Mouse (Mus musculus): Measurements from ENCODE around the gene Slc2a4. TPM values are rescaled to one million over a fixed set of nuclear protein-coding genes. Genes with fewer than 3 reads are reported as not detected.
A peak's percentile ranks its signal among the peaks of the same experiment; 100 is the strongest.

Slc2a4 gene
- total RNA-seq (2021) = 10 to 100 TPM; 67.6 to 81.9 TPM
- long read RNA-seq, experiment 1, transcript Slc2a4-201 (11 exons, 2,524 nt) = major isoform, 24 of 55 reads
- long read RNA-seq, experiment 1, partial matches to known transcripts = 23 of 55 reads
- long read RNA-seq, experiment 1, other reads (novel, unspliced or antisense) = 4 of 55 reads
- long read RNA-seq, experiment 2, transcript Slc2a4-201 (11 exons, 2,524 nt) = major isoform, 24 of 46 reads
- long read RNA-seq, experiment 2, partial matches to known transcripts = 9 of 46 reads
- long read RNA-seq, experiment 2, other reads (novel, unspliced or antisense) = 11 of 46 reads

DNA sequence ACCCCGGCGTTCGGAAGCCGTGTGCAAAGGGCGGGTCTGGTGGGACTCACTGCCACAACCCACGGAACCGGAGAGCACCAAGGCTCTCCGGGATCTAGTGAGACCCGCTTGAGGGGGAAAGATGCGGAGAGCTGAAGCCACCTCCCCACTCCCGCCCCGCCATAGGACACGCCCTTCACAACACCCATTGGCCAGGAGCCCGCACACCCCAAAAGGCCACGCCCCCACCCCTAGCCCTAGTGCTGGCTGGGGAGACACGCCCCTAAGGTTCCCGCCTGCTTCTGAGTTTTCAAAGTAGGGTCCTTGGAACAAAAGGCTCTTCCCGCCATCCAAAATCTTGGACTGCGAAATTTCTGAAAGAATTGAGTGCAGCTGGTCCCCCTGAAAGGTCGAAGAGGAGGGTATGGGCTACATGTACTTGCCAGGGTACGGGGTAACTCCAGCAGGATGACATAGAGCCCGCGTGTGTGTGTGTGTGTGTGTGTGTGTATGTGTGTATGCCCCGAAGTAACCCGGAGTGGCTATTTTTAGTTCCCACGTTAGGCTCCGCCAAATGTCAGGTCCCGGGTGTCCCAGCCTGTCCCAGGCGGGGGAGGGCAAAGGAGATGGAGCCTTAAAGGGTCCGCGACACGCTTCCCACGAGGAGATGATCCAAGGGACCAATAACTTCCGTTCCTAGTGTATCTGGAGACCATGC lies at the start of gene Slc2a4:
TSS of gene Slc2a4 (minus strand) at position 123 of the 697 bp plus-strand sequence.
- DNase-seq = peak; percentile 97

DNA sequence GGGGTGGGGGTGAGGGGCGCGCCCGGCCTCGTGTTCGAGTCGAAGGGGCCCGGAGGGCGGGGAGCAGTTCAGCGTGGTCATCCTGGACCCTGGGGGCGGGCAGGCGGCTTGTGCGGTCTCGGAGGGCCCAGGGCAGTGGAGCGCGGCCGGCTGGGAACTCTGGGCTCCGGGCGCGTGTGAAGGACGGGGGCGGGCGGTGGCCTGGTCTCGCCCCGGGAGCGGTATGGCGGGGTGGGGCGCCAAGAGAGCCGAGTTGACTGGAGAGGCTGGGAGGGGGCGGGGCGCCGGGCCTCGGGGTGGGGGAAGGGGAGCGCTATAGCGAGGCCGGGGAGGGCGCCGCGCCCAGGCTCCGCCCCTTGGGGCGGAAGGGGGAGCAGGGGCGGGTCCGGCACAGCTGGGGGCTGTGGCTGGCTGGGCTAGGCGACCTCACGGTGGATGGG lies 49.1 kb upstream of the Slc2a4 start:
- peak; percentile 95 for DNase-seq

DNA sequence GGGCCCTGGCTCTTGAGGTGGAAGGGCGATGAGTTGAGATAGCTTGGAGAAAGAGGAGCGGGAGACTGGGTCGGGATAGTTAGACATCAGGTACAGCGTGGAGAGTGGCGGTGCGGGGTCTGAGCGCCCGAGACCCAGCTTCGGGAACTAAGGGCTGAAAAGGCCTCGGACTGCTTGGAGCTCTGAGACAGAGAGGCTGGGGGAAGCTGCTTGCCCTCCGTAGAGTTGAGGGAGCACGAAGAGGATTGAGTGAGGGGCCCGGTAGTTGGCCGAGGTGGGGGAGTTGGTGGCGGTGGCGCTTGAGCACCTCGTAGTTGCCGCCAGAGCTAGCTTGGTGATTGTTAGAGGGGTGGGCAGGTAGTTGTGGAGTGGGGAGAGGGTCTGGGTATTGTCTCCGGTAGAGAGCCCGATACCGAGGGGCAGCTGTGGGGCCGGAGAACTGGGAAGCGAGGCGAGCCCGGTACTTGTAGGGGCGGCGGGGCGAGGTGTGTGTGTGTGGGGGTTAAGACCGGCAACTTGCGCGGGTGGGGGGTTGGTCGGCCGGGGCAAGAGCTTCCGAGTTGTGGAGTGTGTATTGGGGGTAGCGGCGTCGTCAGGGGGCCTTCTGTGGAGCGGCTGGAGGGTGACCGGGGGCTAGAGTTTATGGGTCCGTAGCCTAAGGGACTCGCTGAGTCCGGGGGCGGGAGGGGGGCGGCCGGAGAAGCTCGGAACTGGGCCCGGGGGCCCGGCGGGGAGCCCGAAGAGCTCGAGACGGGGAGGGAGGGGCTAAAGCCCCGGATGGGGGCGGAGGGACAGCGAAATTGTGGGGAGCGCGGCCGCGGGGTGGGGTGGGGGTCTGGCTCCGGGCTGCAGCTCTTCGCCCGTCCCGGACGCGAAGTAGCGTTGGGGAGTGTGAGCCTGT lies 48.4 kb upstream of the Slc2a4 start:
- peak; percentile 79 for DNase-seq

DNA sequence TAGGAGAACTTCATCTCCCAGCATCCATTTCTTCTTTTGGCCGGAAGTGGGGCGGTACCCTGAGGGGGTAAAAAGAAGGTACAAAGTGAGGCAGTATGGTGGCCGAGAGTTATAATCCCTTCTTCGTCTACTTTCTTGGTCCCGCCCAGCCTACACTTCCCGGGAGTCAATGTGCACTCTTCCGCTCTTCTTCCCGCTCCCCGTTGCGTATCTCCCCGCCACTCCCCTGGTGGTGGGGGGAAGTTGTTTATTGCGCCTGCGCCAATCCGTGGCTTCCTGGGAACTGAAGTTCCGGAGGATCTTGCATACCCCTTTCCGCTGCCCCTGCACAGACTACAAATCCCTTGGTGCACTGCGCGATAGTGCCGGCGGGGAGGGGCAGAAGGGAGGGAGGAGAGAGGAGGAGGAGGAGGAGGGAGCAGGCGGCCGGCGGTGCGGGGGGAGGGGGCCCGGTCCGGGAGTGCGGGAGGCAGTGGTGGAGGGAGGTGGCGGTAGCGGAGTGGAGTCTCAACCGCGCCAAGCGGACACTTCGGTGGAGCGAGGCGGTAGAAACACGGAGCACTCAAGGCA lies 47.5 kb upstream of the Slc2a4 start, which contains the start of gene Phf23:
TSS of gene Phf23 (plus strand) at position 387 of the 570 bp plus-strand sequence.
- DNase-seq = peak; percentile 98

DNA sequence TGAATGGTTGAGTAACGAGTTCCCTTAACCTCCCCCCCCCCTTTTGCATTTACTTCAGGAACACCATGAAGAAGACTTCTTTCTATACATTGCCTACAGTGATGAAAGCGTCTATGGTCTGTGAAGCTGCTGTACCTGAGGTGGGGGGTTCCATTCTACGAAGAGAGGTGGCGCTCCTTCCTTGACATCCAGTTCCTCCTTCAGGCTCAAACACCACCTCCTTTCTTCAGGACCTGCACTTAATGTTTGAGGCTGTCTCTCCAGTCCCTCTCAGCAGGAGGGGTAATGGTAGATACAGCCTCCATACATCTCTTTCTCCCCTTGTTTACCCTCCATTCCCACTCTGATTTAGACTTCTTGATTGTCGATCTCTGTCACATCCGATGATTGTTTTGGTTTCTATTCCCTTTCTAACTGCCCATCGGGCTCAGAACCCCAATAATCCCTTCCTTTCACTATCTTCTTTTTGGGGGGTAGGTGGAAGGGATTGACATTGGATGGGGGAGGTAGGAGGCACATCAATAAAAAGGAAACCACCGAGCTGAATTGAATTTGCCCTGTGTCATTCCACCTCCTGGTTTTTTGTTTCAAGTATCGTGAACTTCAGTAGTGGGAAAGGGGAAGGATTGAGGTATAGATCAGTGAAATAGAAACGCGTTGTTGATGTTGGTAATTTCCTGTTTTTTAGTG lies 46.6 kb upstream of the Slc2a4 start:
- no peak for DNase-seq

DNA sequence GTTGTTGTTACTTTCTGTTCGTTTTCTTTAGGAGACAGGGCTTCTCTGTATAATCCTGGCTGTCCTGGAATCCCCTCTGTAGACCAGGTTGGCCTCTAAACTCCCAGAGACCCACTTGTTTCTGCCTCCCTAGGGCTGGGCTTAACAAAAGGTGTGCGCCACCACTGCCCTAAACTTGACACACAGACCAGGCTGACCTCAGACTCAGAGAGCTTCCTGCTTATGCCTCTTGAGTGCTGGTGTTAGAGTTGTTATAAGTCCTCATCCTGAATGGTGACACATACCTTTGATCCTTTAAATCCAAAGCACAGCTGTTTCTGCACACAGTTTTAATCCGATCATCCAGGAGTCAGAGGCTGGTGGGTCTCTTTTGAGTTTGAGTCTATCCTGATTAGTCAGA lies 44.9 kb upstream of the Slc2a4 start:
- no peak for DNase-seq

DNA sequence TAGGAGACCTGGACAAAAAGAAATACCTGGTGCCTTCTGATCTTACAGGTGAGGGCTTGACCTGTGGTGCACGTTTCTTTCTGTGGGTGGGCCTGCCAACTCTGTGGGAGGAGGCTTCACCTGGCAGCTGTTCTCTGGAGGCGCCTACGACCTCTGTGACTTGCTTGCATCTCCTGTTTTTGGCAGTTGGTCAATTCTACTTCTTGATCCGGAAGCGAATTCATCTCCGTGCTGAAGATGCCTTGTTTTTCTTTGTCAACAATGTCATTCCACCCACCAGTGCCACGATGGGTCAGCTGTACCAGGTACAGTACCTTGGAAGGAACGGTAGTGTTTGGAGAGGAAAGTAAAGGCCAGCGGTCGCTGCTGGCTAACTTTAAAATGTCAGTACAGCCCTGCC lies 44.4 kb upstream of the Slc2a4 start:
- DNase-seq = no peak

DNA sequence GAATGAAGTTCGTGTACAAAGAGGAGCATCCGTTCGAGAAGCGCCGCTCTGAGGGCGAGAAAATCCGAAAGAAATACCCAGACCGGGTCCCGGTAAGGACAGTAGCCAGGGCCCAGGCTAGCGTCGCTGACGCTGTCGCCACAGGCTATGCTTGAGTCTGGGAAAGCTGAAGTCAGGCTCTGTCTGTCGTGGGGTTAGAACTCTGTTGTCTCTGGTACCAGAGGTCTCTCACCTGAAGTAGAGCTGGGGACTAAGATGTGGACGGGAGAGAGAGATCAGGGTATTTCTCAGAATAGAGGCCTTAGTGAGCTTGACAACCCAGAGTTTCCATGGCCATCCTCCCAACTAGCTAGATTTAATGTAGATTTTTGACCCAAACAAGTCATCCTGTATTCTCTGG lies 43.7 kb upstream of the Slc2a4 start:
- DNase-seq = no peak

DNA sequence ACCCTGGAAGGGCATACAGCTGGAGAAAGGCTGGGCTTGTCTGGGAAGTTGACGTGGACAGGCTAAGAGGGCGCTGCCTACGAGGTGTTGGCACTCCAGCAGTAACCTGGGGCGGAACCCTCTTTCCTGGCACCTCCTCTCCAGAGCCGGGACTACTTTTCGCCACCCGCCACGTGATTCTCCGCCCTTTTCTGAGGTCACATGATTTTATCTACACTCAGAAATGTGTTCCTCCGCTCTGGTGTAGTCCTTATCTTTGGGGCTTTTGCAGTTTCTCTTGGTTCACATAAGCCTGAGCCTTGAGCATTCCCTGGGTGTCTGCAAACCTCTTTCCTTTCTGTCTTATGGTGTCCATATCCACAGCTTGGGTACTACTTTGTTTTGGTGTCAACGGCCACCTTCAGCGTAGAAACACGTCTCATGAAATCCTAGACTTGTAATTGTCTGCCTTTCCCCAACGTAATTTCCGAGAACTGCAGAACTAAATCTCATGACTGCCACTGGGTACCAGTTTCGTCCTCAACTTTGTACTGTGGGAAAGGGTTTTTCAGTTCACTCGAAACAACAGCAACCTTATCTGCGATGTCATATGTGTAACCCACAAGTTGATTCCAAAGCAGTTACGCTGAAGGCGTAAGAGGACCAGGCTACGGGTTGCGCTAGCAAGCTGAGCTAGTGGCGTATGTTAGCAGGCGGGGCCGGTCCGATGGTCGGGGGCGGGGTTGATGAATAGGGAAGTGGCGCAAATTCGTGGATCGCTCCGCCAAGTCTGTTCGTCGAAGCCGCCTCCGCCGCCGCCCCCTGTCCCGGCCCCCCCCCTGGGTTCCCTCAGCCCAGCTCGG lies 43.1 kb upstream of the Slc2a4 start, which contains the start of gene Gabarap:
TSS of gene Gabarap (plus strand) at position 294 of the 842 bp plus-strand sequence.
- peak; percentile 97 for DNase-seq

DNA sequence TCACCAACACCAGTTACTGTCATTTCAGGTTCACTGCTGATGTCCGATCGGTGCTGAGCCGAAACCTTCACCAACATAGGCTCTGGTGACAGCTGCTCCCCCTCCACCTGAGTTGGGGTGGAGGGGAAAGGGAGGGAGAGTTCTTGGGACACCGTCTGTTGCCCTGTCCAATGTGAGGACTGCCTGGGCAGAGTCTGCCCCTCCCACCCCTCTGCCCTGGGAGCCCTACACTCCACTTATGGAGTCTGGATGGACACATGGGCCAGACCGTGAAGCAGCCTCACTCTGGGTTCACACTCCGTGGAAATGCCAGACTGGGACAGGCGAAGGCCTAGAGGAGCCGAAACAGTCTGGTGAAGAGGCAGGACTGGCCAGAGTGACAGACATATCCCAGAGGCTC lies 42.0 kb upstream of the Slc2a4 start:
- no peak for DNase-seq

DNA sequence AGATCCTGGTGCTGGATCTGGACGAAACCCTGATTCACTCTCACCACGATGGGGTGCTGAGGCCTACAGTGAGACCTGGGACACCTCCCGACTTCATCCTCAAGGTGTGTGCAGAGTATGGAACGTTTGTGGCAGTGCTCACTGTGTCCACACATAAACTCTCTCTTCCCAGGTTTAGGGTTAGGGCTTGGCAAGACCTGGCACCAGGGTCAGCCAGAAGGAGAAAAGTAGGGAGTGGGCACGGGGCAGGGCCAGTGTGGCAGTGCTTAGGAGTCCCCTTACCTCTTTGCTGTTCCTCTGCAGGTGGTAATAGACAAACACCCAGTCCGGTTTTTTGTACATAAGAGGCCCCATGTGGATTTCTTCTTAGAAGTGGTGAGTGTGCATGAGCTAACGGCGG lies 36.4 kb upstream of the Slc2a4 start:
- DNase-seq = no peak

DNA sequence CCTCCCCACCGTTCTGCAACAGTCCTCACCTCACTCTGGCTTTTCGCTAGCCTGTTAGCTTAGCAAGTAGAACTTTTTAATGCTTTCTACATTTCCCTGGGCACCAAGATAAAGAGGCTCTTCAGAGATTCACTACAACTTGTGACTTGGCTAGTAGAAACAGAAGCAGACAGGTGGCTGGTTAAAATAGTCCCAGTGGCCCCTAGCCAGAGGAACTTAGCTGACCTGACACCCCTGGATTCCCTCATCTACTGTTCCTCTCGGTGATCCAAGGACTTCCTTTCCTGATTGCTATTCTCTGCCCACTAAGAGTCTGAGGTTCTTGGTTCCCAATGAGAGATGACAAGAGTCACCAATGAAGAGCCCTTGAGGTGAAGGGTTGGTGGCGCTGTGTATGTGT lies 35.4 kb upstream of the Slc2a4 start:
- no peak for DNase-seq

DNA sequence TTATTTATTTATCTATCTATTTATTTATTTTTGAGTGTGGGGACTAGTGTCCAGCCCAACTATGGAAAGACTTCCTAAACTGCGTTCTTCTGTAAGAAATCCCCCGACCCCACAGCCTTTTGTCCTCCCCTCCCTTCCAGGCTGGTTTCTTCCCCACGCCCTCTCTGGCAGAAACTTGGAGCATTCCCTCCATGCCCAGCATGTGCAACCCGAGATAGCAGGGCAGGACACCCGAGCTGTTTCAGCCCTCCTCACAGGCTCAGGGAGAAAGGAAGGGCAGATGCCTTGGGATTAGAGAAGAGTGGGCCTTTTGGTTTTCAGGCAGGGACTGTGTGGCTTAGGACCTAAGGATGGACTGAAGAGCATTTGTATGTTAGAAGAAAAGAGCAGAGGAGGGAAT lies 34.9 kb upstream of the Slc2a4 start:
- no peak for DNase-seq

DNA sequence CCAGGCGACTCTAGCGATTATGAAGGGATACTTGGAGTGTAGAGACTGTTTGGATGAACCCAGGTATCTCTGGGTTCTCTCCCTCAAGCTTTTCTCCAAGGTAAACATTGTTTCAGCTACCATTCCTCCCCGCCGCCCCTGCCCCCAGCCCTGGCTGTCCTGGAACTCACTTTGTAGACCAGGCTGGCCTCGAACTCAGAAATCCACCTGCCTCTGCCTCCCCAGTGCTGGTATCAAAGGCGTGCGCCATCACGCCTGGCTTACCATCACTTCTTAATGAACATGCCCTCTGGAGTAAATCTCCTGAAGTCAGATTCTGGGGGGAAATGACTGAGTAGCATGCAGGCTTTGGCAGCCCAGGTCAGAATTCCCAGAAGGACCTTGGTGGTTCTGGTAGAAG lies 34.2 kb upstream of the Slc2a4 start, which contains the start of gene Elp5:
TSS of gene Elp5 (minus strand) at position 293 of the 400 bp plus-strand sequence.
- no peak for DNase-seq

DNA sequence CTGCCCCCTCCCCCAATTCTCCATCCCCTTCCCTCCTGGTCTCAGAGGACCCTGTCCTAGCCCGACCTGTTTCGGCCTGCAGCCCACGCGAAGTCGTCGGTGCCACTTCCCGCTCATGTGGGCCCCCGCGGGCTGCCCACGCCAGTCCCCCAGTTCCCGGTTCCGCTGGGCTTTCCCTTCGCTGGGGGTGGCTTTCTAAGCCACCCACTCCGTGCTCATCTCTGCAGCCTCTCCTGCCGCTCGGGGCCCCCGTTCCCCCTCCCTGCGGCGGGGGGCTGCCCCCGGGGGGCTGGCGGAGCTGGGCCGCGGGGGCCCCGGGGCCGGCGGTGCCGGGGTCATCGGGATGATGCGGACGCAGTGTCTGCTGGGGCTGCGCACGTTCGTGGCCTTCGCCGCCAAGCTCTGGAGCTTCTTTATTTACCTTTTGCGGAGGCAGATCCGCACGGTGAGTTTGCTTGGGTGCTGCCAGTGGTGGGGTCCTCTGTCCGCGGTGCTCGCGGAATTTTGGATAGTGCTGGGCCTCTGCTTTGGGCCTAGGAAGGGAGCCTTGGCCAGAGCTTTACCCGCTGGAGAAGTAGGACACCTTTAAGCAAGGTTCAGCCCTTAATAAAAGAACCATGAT lies 33.3 kb upstream of the Slc2a4 start, which contains the start of gene Ctdnep1:
TSS of gene Ctdnep1 (plus strand) at position 16 of the 622 bp plus-strand sequence.
- DNase-seq = peak; percentile 51

DNA sequence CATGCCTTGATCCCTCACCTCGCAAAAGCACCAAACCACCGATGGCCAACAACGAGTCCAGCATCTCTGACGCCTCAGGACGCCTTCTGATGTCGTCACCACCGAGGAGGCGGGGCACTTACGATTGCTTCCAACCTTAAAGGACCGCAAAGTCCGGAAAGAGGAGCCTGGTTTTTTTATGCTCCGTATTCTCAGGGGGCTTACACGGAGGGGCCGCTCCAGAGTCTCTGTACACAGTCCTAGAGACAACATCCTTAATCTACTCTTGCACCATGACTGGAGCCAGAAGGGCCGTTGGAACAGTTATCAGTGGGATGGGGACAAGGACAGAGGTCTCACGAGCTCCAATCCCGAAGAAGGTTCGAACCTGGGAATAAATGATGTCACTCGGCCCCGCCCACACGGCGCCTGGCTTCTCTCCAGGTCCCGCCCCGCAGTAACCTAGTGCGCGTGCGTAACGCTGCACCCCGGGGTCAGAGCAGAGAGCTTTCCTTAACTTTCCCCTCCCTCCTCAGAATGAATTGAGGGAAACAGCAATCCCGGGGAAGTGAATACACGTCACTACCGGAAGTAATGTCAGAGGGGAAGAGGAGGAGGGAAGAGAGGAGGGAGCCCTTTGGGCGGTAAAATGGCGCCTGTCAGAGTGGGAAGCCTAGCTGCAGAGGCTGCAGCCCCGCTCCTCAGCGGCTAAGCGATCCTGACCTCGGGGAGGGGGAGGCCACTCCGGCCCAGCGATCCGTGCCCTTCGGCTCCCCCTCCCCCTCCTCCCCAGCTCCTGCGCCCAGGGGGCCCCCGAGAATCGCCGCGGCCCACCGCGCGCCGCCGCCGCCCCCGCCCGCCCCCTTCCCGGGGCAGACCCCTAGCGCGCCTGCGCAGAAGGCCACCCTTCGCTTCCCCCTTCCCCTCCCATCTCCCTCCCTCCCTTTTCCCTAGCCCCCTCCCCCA lies 32.5 kb upstream of the Slc2a4 start:
- peak; percentile 99 for DNase-seq

DNA sequence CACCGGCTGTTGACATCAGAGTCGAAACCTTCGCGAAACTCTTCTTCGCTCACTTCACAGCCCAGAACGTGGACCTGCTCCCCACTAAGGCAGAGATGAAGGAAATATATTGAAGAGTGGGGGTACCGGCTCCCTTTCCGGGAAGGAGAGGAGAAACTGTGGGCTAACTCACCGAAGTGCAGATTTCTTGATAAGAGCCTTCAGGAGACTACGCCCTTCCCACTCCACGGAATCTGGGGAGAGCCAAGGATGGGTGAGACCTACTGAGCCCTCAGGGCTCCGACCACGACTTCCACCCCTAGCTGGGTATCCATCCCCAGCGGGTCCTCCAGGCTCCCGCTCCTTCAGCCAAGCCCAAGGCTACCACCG lies 31.8 kb upstream of the Slc2a4 start:
- DNase-seq = no peak

DNA sequence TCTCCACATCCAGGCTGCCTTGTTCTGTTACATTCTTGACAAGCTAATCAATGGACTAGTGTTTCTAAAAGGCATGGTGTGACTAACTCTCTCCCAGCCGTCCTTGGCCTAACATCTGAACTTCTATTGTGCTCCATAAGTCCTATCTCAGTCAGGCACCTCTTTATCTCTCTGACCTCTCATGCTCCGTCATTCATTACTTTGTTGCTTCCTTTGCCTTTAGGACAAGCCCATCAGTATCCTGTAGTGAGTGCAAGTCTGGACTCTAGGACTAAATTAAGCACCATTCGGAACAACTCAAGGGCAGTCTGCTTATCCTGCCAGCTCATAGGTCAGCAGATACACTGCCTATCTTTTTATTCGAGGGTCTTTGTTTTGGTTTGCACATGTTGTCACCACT lies 28.3 kb upstream of the Slc2a4 start:
- no peak for DNase-seq

DNA sequence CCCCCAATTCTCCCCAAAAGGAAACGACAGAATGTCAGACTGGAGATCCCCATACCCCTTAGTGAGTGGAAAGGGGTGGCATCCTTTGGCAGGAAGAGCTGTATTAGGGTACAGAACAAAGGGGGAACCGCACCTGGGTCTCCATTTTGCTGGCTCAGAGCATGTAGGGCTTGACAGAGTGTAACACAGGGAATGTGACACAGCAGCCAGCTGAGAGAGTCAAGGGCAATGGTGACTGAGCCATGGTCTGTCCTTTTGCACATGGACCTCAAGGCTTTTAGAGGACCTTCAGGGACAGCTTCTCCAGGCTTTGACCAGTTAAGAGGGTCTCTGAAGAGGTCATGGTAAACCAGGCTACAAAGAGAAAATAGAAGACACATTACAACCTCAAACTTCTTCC lies 26.9 kb upstream of the Slc2a4 start:
- DNase-seq = no peak
